Mouse (Mus musculus): Measurements from ENCODE around the gene Rps28. TPM values are rescaled to one million over a fixed set of nuclear protein-coding genes. Genes with fewer than 3 reads are reported as not detected.

Gene Rps28
- total and polyA plus RNA-seq, 2 experiments = 275 to 500 TPM

- Histone ChIP-seq H3K4me1 (ENCODE audit: control insufficient read depth, insufficient read depth, low read length) (peaks cover 7% of the 10 kb centered on the region), H3K9ac (ENCODE audit: low read depth, low read length) (no peak overlapping the region), H3K4me3 (ENCODE audit: insufficient read depth, low read depth, low read length) (no peak overlapping the region), H3K79me2 (ENCODE audit: control insufficient read depth, insufficient read depth, low read length) (peaks cover 3% of the 10 kb centered on the region; the same call in 1 of the 2 replicates), H3K27ac (replicated peaks; ENCODE audit: insufficient read depth, low read depth, low read length) (no peak overlapping the region), H3K36me3 (ENCODE audit: control insufficient read depth, insufficient read depth, low read length) (no peaks in the 10 kb centered on the region), H3K27me3 (ENCODE audit: control insufficient read depth, insufficient read depth, low read length) (no peaks in the 10 kb centered on the region)
- DNase-seq (ENCODE audit: extremely low read depth, low read depth, low spot score) = no peak
- WGBS = 93% methylated on average over 8 of the region's 8 CpGs
- TF ChIP-seq POLR2A (IDR thresholded peaks at IDR 0.05; ENCODE audit: extremely low read depth, insufficient read depth, low read length) = no peak
- TF ChIP-seq CTCF (IDR thresholded peaks at IDR 0.05; ENCODE audit: low read depth, low read length) = no peak
Observed at GRCm38 (mm10) chr17:33848139-33848538, 23.8 kb upstream of the Rps28 start.

- no peak overlapping the region for H3K9ac ChIP-seq (ENCODE audit: low read depth, low read length)
- DNase-seq (ENCODE audit: extremely low read depth, low read depth, low spot score) = no peak
- no peak overlapping the region for H3K4me3 ChIP-seq (ENCODE audit: insufficient read depth, low read depth, low read length)
Observed at GRCm38 (mm10) chr17:33844196-33844595, 19.8 kb upstream of the Rps28 start.

GRCm38 (mm10) chr17:33842966-33843795, 18.8 kb upstream of the Rps28 start, which contains the start of gene Cd320:
Cd320 (plus strand) TSS chr17:33843091.
- H3K36me3 ChIP-seq (ENCODE audit: control insufficient read depth, insufficient read depth, low read length) = peaks cover 2% of the 10 kb centered on the region; the same call in 1 of the 2 replicates
- H3K27ac ChIP-seq (replicated peaks; ENCODE audit: insufficient read depth, low read depth, low read length) = peak within 1 kb of the TSS; percentile 53
- 1% methylated on average over 45 of the region's 45 CpGs for whole genome bisulfite sequencing
- H3K9ac ChIP-seq (ENCODE audit: low read depth, low read length) = peak within 1 kb of the TSS; percentile 72
- peaks cover 3% of the 10 kb centered on the region; the same call in 1 of the 2 replicates for H3K79me2 ChIP-seq (ENCODE audit: control insufficient read depth, insufficient read depth, low read length)
- TF ChIP-seq CTCF (IDR thresholded peaks at IDR 0.05; ENCODE audit: low read depth, low read length) = no peak
- peak; percentile 40; the same call in 1 of the 2 replicates for TF ChIP-seq POLR2A (IDR thresholded peaks at IDR 0.05; ENCODE audit: extremely low read depth, insufficient read depth, low read length)
- peak; percentile 89 for DNase-seq (ENCODE audit: extremely low read depth, low read depth, low spot score)
- peak within 1 kb of the TSS; percentile 68 for H3K4me3 ChIP-seq (ENCODE audit: insufficient read depth, low read depth, low read length)
- peaks cover 5% of the 10 kb centered on the region for H3K4me1 ChIP-seq (ENCODE audit: control insufficient read depth, insufficient read depth, low read length)
- H3K27me3 ChIP-seq (ENCODE audit: control insufficient read depth, insufficient read depth, low read length) = no peaks in the 10 kb centered on the region

More at GRCm38 (mm10) chr17:33844196-33844595, 19.8 kb upstream of the Rps28 start:
- no peak for TF ChIP-seq CTCF (IDR thresholded peaks at IDR 0.05; ENCODE audit: low read depth, low read length)
- TF ChIP-seq POLR2A (IDR thresholded peaks at IDR 0.05; ENCODE audit: extremely low read depth, insufficient read depth, low read length) = no peak
- Histone ChIP-seq H3K27me3 (ENCODE audit: control insufficient read depth, insufficient read depth, low read length) (no peaks in the 10 kb centered on the region), H3K4me1 (ENCODE audit: control insufficient read depth, insufficient read depth, low read length) (peaks cover 5% of the 10 kb centered on the region), H3K79me2 (ENCODE audit: control insufficient read depth, insufficient read depth, low read length) (peaks cover 3% of the 10 kb centered on the region; the same call in 1 of the 2 replicates), H3K36me3 (ENCODE audit: control insufficient read depth, insufficient read depth, low read length) (no peaks in the 10 kb centered on the region), H3K27ac (replicated peaks; ENCODE audit: insufficient read depth, low read depth, low read length) (no peak overlapping the region)
- WGBS = 29% methylated on average over 1 of the region's 1 CpGs

GRCm38 (mm10) chr17:33829561-33829960, 5.2 kb upstream of the Rps28 start:
- no peak overlapping the region for H3K27ac ChIP-seq (replicated peaks; ENCODE audit: insufficient read depth, low read depth, low read length)
- TF ChIP-seq POLR2A (IDR thresholded peaks at IDR 0.05; ENCODE audit: extremely low read depth, insufficient read depth, low read length) = no peak
- no peak for TF ChIP-seq CTCF (IDR thresholded peaks at IDR 0.05; ENCODE audit: low read depth, low read length)
- no peak for DNase-seq (ENCODE audit: extremely low read depth, low read depth, low spot score)
- H3K27me3 ChIP-seq (ENCODE audit: control insufficient read depth, insufficient read depth, low read length) = no peaks in the 10 kb centered on the region
- peaks cover 9% of the 10 kb centered on the region; the same call in 1 of the 2 replicates for H3K79me2 ChIP-seq (ENCODE audit: control insufficient read depth, insufficient read depth, low read length)
- H3K9ac ChIP-seq (ENCODE audit: low read depth, low read length) = no peak overlapping the region
- H3K4me3 ChIP-seq (ENCODE audit: insufficient read depth, low read depth, low read length) = no peak overlapping the region
- H3K4me1 ChIP-seq (ENCODE audit: control insufficient read depth, insufficient read depth, low read length) = peaks cover 20% of the 10 kb centered on the region
- peaks cover 39% of the 10 kb centered on the region for H3K36me3 ChIP-seq (ENCODE audit: control insufficient read depth, insufficient read depth, low read length)
- WGBS = 90% methylated on average over 10 of the region's 10 CpGs

- peaks cover 33% of the 10 kb centered on the region for H3K36me3 ChIP-seq (ENCODE audit: control insufficient read depth, insufficient read depth, low read length)
Observed at GRCm38 (mm10) chr17:33828892-33829291, 4.5 kb upstream of the Rps28 start.

More at GRCm38 (mm10) chr17:33828892-33829291, 4.5 kb upstream of the Rps28 start:
- Histone ChIP-seq H3K9ac (ENCODE audit: low read depth, low read length) (no peak overlapping the region), H3K27ac (replicated peaks; ENCODE audit: insufficient read depth, low read depth, low read length) (0 out of 2 replicates have a peak overlapping the region, but pooled peaks have one; percentile 17), H3K4me1 (ENCODE audit: control insufficient read depth, insufficient read depth, low read length) (peaks cover 20% of the 10 kb centered on the region), H3K27me3 (ENCODE audit: control insufficient read depth, insufficient read depth, low read length) (no peaks in the 10 kb centered on the region), H3K79me2 (ENCODE audit: control insufficient read depth, insufficient read depth, low read length) (peaks cover 9% of the 10 kb centered on the region; the same call in 1 of the 2 replicates), H3K4me3 (ENCODE audit: insufficient read depth, low read depth, low read length) (no peak overlapping the region)
- peak; percentile 100 for DNase-seq (ENCODE audit: extremely low read depth, low read depth, low spot score)
- TF ChIP-seq POLR2A (IDR thresholded peaks at IDR 0.05; ENCODE audit: extremely low read depth, insufficient read depth, low read length) (no peak), CTCF (IDR thresholded peaks at IDR 0.05; ENCODE audit: low read depth, low read length) (no peak)
- WGBS = 8% methylated on average over 2 of the region's 2 CpGs
